Mouse (Mus musculus): ENCODE measurements around the gene Dlgap4. TPM values are rescaled to one million over a fixed set of nuclear protein-coding genes. Genes with fewer than 3 reads are reported as not detected.
"Not testable (repeated sequence)": the region's sequence is repeated elsewhere in the genome, so short reads cannot be mapped to it uniquely, and the experiment has no call there.

Gene Dlgap4
- polyA plus RNA-seq, 1 experiment from 2014 or later: 66.4 TPM

DNA sequence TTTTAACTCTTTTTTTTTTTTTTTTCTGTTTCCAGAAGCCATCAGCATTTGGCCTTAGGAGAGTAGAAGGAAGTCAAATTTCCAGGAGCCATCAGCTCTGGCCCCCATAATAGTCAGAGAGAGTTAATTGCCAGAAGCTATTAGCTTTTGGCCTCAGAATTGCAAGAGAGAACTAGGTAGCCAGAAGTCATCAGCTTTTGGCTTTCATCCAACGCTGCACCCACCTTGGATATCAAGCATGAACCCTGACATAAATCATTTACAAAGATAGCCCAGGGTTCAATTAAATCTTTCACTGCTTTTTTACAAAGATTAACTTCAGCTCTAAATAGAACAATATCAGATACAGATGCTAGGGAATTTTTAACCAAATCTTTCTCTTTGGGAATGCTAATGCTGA is 185.0 kb downstream of the Dlgap4 start:
- Histone ChIP-seq H3K4me3 (ENCODE audit: low read length) (no peak overlapping the region), H3K9ac (ENCODE audit: low read length) (no peak overlapping the region), H3K4me1 (replicated peaks; ENCODE audit: control insufficient read depth, insufficient read depth, low read length) (no peaks in the 10 kb centered on the region), H3K36me3 (ENCODE audit: control insufficient read depth, insufficient read depth, low read length) (no peaks in the 10 kb centered on the region), H3K4me2 (ENCODE audit: low read depth, low read length) (no peak overlapping the region), H3K9me3 (ENCODE audit: control insufficient read depth, low read length) (no peaks in the 10 kb centered on the region; the same call in 1 of the 2 replicates), H3K27ac (ENCODE audit: low read length) (no peak overlapping the region), H3K27me3 (ENCODE audit: control insufficient read depth, insufficient read depth, low read depth, low read length) (no peaks in the 10 kb centered on the region)
- ATAC-seq (ENCODE audit: low read depth): no peak
- 84% methylated on average over 1 of the region's 1 CpGs for WGBS

DNA sequence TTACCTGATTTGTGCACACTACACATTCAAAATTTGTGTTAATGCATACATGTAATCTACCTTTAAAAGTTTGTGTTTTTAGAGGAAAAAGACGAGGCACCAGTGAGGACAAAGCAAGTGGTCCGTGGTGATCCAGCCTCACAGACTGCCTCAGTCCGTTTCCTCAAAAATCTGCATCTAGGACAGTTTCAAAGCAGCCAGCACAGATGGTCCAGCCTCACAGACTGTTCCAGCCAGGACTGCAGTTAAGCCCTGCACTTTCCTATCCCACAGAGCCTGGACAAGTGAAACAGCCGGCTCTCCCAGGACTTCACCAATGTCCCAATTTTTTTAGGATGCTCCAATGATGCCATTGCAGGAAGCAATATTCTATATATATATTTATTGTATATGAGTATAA is 187.5 kb downstream of the Dlgap4 start:
- H3K9me3 ChIP-seq (ENCODE audit: control insufficient read depth, low read length): no peaks in the 10 kb centered on the region
- H3K4me1 ChIP-seq (replicated peaks; ENCODE audit: control insufficient read depth, insufficient read depth, low read length): no peaks in the 10 kb centered on the region
- no peaks in the 10 kb centered on the region for H3K36me3 ChIP-seq (ENCODE audit: control insufficient read depth, insufficient read depth, low read length)
- no peak overlapping the region for H3K9ac ChIP-seq (ENCODE audit: low read length)
- H3K27ac ChIP-seq (ENCODE audit: low read length): no peak overlapping the region
- H3K4me2 ChIP-seq (ENCODE audit: low read depth, low read length): no peak overlapping the region
- H3K27me3 ChIP-seq (ENCODE audit: control insufficient read depth, insufficient read depth, low read depth, low read length): no peaks in the 10 kb centered on the region
- H3K4me3 ChIP-seq (ENCODE audit: low read length): no peak overlapping the region
- no peak for ATAC-seq (ENCODE audit: low read depth)
- 65% methylated on average over 4 of the region's 4 CpGs for WGBS

DNA sequence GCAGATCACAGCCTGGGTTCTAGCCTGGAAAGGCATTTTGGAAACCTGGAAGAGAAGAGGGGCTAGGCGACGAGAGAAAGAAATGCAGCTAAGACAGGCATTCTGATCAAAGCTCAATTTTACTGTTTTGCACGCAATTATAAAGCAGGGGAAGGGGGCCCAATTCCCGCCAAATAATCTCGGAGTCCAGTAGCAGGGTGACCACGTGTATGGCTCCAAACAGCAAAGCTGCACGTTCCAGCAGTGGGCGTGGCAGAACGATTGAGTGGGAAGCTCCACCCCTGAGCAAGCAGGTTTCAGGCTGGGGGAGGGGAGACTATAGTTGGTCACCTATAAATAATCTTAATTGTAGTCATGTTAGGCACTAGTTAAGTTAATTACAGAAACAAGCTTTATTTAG is 188.6 kb downstream of the Dlgap4 start:
- ATAC-seq (ENCODE audit: low read depth); H3K4me1 ChIP-seq (replicated peaks; ENCODE audit: control insufficient read depth, insufficient read depth, low read length); H3K36me3 ChIP-seq (ENCODE audit: control insufficient read depth, insufficient read depth, low read length); H3K9ac ChIP-seq (ENCODE audit: low read length); H3K27me3 ChIP-seq (ENCODE audit: control insufficient read depth, insufficient read depth, low read depth, low read length); H3K27ac ChIP-seq (ENCODE audit: low read length); H3K4me3 ChIP-seq (ENCODE audit: low read length); H3K9me3 ChIP-seq (ENCODE audit: control insufficient read depth, low read length); H3K4me2 ChIP-seq (ENCODE audit: low read depth, low read length): not testable (repeated sequence)
- 39% methylated on average over 9 of the region's 9 CpGs for WGBS

DNA sequence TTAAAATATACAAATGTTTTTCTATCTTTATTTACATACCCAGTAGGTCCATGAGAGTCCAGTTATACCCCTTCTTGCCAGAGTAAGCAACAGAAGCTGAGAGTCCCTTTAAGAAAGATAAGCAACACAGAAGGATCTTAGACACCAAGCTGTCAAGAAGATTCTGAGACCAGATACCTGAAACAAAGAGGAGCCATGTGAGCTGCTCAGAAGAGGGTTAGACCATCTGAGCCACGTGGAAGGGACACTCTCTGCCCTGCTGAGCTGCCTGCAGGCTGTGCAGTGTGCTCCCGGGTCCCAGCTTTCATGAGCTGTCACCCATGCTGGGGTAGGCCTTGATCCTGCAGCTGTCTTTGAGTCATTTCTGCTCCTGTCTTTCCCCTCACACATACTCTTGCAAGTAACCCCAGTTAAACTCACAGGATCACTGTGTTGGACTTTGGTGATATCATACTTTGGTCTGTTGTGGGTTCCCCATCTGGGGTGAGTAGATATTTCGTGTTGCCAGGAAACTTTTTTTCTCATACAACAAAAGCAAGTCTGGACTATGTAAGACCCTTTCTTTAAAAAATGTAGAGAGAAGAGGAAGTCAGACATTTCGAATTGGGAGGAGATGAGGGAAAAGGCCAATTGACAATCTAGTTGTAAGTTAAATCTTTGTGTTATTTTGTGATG is 190.3 kb downstream of the Dlgap4 start:
- 61% methylated on average over 4 of the region's 4 CpGs for WGBS
- no peak overlapping the region for H3K9ac ChIP-seq (ENCODE audit: low read length)
- no peaks in the 10 kb centered on the region for H3K27me3 ChIP-seq (ENCODE audit: control insufficient read depth, insufficient read depth, low read depth, low read length)
- ATAC-seq (ENCODE audit: low read depth): no peak
- H3K9me3 ChIP-seq (ENCODE audit: control insufficient read depth, low read length): no peaks in the 10 kb centered on the region
- no peak overlapping the region for H3K4me3 ChIP-seq (ENCODE audit: low read length)
- no peak overlapping the region for H3K27ac ChIP-seq (ENCODE audit: low read length)
- H3K4me2 ChIP-seq (ENCODE audit: low read depth, low read length): no peak overlapping the region
- no peaks in the 10 kb centered on the region for H3K4me1 ChIP-seq (replicated peaks; ENCODE audit: control insufficient read depth, insufficient read depth, low read length)
- no peaks in the 10 kb centered on the region for H3K36me3 ChIP-seq (ENCODE audit: control insufficient read depth, insufficient read depth, low read length)

DNA sequence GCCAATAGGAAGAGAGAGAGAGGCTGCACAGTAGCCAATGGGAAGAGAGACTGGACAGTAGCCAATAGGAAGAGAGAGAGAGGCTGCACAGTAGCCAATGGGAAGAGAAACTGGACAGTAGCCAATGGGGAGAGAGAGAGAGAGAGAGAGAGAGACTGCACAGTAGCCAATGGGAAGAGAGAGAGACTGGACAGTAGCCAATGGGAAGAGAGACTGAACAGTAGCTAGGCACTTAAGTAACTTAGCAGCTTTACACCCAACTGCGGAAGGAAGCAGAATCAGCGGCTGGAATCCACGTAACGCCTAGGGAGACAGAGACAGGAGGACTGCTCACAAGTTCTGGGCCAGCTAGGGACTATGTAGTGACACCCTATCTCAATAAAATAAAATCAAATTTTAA is 191.1 kb downstream of the Dlgap4 start:
- Histone ChIP-seq H3K4me2 (ENCODE audit: low read depth, low read length) (no peak overlapping the region), H3K4me1 (replicated peaks; ENCODE audit: control insufficient read depth, insufficient read depth, low read length) (no peaks in the 10 kb centered on the region), H3K36me3 (ENCODE audit: control insufficient read depth, insufficient read depth, low read length) (no peaks in the 10 kb centered on the region), H3K4me3 (ENCODE audit: low read length) (no peak overlapping the region), H3K9me3 (ENCODE audit: control insufficient read depth, low read length) (no peaks in the 10 kb centered on the region), H3K27ac (ENCODE audit: low read length) (no peak overlapping the region), H3K9ac (ENCODE audit: low read length) (no peak overlapping the region), H3K27me3 (ENCODE audit: control insufficient read depth, insufficient read depth, low read depth, low read length) (no peaks in the 10 kb centered on the region)
- no peak for ATAC-seq (ENCODE audit: low read depth)
- 89% methylated on average over 4 of the region's 4 CpGs for WGBS

DNA sequence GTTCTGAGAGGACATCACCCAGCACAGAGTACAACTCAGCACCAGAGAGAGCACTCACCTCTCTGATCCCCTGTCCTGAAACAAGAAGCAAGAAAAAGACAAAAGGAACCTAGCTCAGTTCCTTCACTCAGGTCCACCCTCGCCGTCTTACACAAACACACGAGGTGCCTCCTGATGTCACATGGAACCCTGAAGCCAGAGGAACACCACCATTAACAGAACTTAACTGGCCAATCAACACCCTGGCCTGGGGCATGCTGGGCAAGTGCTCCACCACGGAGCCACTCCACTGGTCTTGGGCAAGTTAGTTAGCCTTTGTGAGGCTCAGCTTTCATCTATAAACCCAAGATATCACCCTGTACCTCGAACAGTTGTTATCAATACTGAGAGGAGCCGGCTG is 193.4 kb downstream of the Dlgap4 start:
- no peak overlapping the region for H3K27ac ChIP-seq (ENCODE audit: low read length)
- no peaks in the 10 kb centered on the region for H3K9me3 ChIP-seq (ENCODE audit: control insufficient read depth, low read length)
- H3K27me3 ChIP-seq (ENCODE audit: control insufficient read depth, insufficient read depth, low read depth, low read length): no peaks in the 10 kb centered on the region
- no peak for ATAC-seq (ENCODE audit: low read depth)
- H3K4me2 ChIP-seq (ENCODE audit: low read depth, low read length): no peak overlapping the region
- no peak overlapping the region for H3K9ac ChIP-seq (ENCODE audit: low read length)
- H3K4me3 ChIP-seq (ENCODE audit: low read length): no peak overlapping the region
- no peaks in the 10 kb centered on the region for H3K4me1 ChIP-seq (replicated peaks; ENCODE audit: control insufficient read depth, insufficient read depth, low read length)
- 54% methylated on average over 6 of the region's 6 CpGs for WGBS
- no peaks in the 10 kb centered on the region for H3K36me3 ChIP-seq (ENCODE audit: control insufficient read depth, insufficient read depth, low read length)

GRCm38 (mm10) chr2:156809579-156809978 is 196.1 kb downstream of the Dlgap4 start:
- no peak overlapping the region for H3K4me2 ChIP-seq (ENCODE audit: low read depth, low read length)
- 29% methylated on average over 2 of the region's 2 CpGs for WGBS
- H3K36me3 ChIP-seq (ENCODE audit: control insufficient read depth, insufficient read depth, low read length): no peaks in the 10 kb centered on the region
- H3K4me3 ChIP-seq (ENCODE audit: low read length): no peak overlapping the region
- H3K27ac ChIP-seq (ENCODE audit: low read length): no peak overlapping the region
- peaks cover 6% of the 10 kb centered on the region for H3K4me1 ChIP-seq (replicated peaks; ENCODE audit: control insufficient read depth, insufficient read depth, low read length)
- no peak overlapping the region for H3K9ac ChIP-seq (ENCODE audit: low read length)
- no peaks in the 10 kb centered on the region for H3K27me3 ChIP-seq (ENCODE audit: control insufficient read depth, insufficient read depth, low read depth, low read length)
- H3K9me3 ChIP-seq (ENCODE audit: control insufficient read depth, low read length): no peaks in the 10 kb centered on the region
- ATAC-seq (ENCODE audit: low read depth): peak; percentile 48; the same call in 1 of the 2 replicates

GRCm38 (mm10) chr2:156810716-156811115 is 197.2 kb downstream of the Dlgap4 start:
- H3K4me1 ChIP-seq (replicated peaks; ENCODE audit: control insufficient read depth, insufficient read depth, low read length): peaks cover 18% of the 10 kb centered on the region
- ATAC-seq (ENCODE audit: low read depth): no peak
- H3K4me2 ChIP-seq (ENCODE audit: low read depth, low read length): no peak overlapping the region
- H3K36me3 ChIP-seq (ENCODE audit: control insufficient read depth, insufficient read depth, low read length): no peaks in the 10 kb centered on the region
- H3K9me3 ChIP-seq (ENCODE audit: control insufficient read depth, low read length): no peaks in the 10 kb centered on the region
- no peak overlapping the region for H3K9ac ChIP-seq (ENCODE audit: low read length)
- H3K4me3 ChIP-seq (ENCODE audit: low read length): no peak overlapping the region
- no peak overlapping the region for H3K27ac ChIP-seq (ENCODE audit: low read length)
- 90% methylated on average over 10 of the region's 10 CpGs for WGBS
- H3K27me3 ChIP-seq (ENCODE audit: control insufficient read depth, insufficient read depth, low read depth, low read length): no peaks in the 10 kb centered on the region

GRCm38 (mm10) chr2:156811556-156811955 is 198.1 kb downstream of the Dlgap4 start:
- 59% methylated on average over 5 of the region's 5 CpGs for WGBS
- no peak for ATAC-seq (ENCODE audit: low read depth)

More at GRCm38 (mm10) chr2:156811556-156811955, 198.1 kb downstream of the Dlgap4 start:
- Histone ChIP-seq H3K9ac (ENCODE audit: low read length) (no peak overlapping the region), H3K4me3 (ENCODE audit: low read length) (no peak overlapping the region), H3K4me2 (ENCODE audit: low read depth, low read length) (no peak overlapping the region), H3K36me3 (ENCODE audit: control insufficient read depth, insufficient read depth, low read length) (no peaks in the 10 kb centered on the region), H3K9me3 (ENCODE audit: control insufficient read depth, low read length) (no peaks in the 10 kb centered on the region), H3K4me1 (replicated peaks; ENCODE audit: control insufficient read depth, insufficient read depth, low read length) (peaks cover 21% of the 10 kb centered on the region), H3K27me3 (ENCODE audit: control insufficient read depth, insufficient read depth, low read depth, low read length) (no peaks in the 10 kb centered on the region), H3K27ac (ENCODE audit: low read length) (no peak overlapping the region)
